Mouse (Mus musculus) kidney, postnatal 14 days (tissue): Measurements from ENCODE around the gene Slc30a7.
A peak's percentile ranks its signal among the peaks of the same experiment; 100 is the strongest.

Experiments
- DNase-seq: peaks from one replicate; pipeline ENCODE4 v3.0.0; 2022; ENCODE audit warnings: mixed read lengths

Slc30a7 gene

GRCm38 (mm10) chr3:115985183-115985892 is 21.9 kb downstream of the Slc30a7 start:
- DNase-seq = peak; percentile 43

GRCm38 (mm10) chr3:115984653-115985052 is 22.6 kb downstream of the Slc30a7 start:
- DNase-seq = no peak

DNA sequence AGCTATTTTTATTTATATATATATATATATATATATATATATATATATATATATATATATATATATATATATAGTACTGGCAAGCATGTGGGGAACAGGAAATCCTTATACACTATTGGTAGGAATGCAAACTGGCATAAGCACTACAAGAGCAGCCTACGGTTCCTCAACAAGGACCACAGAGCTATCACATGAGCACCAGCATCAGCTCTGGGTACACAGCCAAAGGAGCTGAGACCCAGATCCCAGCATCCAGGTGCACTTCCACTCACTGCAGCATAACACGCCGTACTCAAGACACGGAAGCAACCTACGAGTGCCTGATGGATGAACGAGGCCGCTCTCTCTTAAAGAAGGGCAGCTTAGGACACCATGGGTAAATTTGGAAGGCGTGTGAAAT is 24.0 kb downstream of the Slc30a7 start:
- DNase-seq = no peak

GRCm38 (mm10) chr3:115979000-115979399 is 28.2 kb downstream of the Slc30a7 start:
- DNase-seq = no peak

DNA sequence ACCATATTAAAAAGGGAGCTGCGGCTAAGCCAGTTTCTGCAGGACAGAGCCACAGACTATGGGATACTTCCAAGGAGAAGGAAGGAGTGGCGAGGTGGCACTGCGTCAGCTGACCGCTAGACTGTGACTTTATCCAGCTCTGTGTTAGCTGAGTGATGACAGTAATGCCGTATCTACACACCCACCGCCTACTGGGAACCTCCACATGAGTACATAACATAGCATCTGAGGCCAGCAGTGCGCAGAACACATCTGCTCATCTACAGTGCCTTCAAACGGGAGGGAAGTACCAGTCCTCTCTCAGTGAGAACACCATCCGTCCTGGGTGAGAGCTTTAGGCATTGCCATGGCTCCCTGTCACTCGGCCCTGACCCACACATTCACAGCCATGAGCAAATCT is 32.2 kb downstream of the Slc30a7 start:
- DNase-seq = no peak

- DNase-seq = no peak
These were observed 33.0 kb downstream of the Slc30a7 start for GRCm38 (mm10) chr3:115974228-115974627.

DNA sequence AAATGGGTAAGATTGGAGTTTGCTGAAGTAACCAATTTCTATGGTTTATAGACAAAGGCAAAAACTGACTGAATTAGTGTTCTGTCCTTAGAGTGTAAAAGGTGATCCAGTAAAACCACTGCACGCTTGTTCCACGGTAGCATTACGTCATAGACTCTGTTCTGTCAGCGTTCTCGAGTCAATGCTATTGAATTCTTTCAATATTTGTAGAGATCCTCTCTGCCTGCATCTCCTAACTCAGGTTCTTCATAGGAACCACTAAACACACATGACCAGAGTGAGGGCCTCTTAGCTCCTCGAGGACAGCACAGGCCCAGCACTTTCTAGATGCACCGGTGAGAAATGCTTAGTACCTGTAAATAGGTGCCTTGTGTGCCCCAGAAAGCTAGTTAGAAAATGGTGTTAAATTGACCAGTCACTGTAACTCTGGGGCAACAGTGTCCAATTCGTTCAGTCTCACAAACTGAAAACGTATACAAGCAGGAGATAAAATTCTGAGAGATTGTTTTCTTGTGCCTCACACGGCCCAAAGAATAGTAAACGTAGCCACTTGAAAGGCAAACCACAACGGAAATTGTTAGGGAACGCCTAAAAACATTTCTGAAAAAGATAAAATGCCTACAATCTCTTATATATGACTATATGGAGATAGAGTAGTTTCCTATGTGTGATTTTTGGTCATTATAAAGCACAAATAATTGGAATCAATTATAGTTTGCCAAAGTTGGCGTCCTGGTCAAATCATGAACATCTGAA is 35.1 kb downstream of the Slc30a7 start:
- DNase-seq = no peak

DNA sequence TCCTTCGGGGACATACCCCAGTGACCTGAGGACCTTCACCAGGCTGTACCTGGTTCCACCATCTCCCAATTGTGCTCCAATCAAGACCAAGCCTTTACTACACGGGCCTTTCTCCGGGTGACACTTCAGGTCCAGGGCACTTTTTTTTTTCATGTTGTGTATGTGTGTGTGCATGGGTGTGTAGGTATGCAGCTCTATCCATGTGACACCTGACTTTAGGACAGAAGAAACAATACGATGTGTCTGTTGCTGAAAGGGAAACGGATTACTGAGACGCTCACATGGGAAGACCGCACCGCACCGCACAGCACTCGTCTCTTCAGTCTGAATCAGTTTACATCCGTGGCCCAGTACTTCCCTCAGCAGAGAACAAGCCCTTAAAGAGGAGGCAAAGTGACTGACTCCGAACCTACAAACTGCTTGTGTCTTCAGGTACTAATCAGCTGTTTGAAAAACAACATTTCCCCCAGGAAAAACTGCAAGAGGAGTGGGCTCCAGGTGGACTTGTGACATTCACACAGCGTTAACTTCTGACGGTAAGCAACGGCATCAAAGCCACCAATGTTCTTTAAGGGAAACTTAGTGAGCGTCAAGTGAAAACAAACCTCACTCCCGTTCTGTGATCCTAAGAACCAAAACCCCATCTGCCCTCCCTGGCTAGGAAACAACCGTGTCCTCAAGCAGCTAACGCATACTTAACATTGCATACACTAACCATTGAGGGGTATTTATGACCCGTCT is 36.0 kb downstream of the Slc30a7 start:
- DNase-seq = no peak

DNA sequence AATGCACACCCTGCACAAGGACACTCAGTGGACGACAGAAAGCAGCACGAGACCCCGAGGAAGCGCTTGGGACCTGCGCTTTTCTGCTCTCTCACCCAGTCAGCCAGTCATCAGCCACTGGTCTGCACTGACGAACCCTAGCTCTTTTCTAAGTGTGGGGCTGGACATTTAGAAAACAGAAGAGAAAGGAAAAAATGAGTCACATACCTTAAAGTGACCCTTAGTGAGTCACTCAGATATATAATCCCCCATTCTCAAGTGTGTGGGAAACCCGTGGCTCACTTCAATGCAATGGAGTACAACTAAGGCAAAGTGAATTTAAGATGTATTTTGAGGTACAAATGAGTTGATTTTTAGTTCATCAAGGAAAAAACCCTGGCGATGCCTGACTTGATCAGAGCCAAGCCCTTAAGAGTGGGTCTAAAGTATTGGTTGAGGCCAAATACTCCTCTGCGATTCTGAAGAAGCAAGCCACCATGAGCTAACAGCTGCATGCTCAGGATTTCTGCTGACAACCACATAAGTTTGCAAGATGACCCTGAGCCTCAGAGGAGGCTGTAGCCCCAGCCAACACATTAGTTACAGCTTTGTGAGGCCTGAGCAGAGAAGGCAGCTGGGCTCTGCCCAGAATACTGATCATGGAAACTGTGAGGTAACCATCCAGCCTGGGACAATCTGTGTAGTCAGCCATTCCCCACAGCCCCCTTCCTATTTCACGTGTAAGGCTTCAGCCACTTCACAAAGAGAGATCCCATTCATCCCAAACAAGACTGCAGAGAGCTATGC is 38.3 kb downstream of the Slc30a7 start:
- no peak for DNase-seq

- DNase-seq = no peak
These were observed 43.1 kb downstream of the Slc30a7 start for GRCm38 (mm10) chr3:115964071-115964470.

DNA sequence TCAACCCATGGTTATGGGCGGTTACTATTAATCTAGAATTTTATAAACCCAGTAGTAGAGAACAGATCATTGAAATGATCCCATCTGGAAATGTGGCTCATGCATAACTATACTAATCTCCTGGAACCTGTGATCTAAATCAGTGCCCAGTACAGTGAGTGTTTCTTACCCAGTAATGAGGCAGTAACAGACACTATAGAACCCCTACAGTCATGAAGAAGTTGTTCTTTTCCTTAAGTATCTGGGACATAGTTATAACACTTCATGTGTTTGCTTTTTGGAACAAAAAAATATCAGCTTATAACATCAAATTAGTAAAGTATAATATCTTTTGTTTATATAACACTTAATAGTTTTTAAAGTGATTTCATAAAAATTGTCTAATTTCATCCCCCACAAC is 43.6 kb downstream of the Slc30a7 start:
- no peak for DNase-seq

- DNase-seq = no peak
These were observed 45.2 kb downstream of the Slc30a7 start for GRCm38 (mm10) chr3:115962028-115962415.

DNA sequence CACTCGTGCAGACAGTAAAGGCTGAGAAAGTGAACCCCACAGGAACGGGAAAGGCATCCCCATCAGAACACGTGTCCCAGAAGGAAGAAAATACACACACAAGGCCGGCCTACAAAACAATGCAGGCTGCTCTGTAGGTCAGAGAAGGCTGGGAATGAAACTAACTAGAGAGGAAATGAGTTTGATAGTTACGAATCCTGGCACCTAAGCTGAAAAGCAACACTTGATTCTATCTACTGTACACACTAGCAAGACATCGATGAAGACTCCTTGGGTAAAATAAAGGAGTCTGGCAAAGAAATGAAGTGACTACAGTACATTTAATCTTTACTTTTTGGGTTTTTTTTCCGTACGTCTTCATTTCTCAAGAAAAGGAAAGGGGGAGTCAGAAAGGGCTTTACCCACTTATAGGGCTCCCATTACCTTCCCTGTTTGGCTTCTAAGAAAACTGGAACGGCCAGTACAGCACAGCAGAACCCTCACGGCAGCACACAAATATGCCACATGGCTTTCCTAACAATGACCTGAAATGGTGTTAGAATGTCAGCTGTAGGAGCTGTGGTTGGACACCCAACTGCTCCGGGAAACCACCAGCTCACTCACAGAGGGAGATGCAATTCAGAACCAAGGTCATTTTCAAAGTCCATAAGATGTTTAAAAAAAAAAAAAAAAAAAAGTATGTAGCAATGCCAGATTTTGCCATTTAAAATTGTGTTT is 45.7 kb downstream of the Slc30a7 start:
- no peak for DNase-seq

DNA sequence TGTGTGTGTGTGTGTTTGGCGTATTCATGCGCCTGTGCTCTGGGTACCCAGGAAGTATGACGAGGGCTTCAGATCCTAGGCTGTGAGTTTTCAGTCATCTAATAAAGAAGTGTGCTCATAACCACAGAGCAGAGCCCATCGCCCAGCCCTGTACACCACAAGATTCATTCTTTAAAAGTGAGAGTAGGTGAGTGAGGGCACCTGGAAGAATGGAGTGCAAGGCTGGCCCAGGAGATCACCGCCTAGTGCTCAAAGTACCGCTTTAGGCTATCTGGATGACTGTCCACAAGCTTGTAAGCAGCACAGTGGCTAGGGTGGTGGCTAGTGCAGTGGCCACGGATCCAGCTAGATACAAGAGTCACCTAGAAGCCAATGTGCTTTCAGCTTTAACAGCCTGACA is 50.0 kb downstream of the Slc30a7 start:
- DNase-seq = no peak

DNA sequence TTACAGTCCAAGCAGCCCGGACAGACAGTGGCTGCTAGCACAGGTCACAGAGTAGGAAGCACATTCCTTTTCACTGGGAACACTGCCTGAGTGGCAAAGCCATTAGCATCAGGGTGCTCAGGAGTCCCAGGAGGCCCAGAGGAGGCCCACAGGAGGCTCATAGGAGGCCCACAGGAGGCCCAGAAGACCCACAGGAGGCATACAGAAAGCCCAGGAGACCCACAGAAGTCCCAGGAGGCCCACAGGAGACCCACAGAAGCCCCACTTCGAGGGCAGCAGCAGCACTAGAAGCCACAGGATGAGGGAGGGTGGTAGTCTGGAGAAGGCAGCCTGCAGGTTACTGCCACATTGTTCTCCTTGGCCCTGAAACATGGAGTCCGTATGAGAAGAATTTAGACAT is 54.1 kb downstream of the Slc30a7 start:
- DNase-seq = no peak

GRCm38 (mm10) chr3:115952356-115952755 is 54.9 kb downstream of the Slc30a7 start:
- no peak for DNase-seq

GRCm38 (mm10) chr3:115951221-115951620 is 56.0 kb downstream of the Slc30a7 start:
- DNase-seq = peak; percentile 9

GRCm38 (mm10) chr3:115949921-115950877 is 57.0 kb downstream of the Slc30a7 start:
- no peak for DNase-seq

DNA sequence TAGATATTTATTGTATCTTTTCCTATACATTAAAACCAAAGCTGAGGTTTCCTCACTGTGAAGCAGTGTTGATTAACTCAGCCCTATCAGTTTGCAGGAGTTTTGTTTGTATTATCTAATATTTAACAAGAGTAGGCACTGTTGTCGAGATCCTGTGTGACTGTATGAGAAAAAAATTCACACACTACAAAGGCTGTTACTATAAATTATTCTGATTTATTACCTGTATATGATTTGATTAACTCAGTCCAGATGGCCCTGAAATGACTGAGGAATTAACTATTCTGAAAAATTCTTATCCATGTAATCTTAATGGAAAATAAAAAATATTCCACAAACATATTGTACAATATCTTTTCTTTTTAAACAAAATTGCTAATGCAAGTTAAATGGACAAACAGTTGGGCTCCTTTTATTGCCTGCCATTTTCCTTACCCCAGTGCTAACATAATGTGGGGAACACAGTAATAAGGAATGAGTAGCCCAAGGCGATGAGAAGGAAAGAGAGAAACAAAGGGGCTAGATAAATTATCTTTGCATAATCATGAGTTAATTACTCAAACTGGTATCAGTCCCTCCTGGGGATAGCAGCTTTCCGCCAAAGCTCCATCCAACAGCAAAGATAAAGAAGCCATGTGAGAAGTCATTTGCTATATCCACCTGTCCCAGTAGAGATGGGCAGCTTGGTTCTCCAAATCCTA is 57.8 kb downstream of the Slc30a7 start:
- DNase-seq = no peak

- no peak for DNase-seq
These were observed 60.9 kb downstream of the Slc30a7 start for GRCm38 (mm10) chr3:115946272-115946671.
